Mouse (Mus musculus): ENCODE measurements around the gene Fat3.

GRCm38 (mm10) chr9:16512005-16512404 lies 10.9 kb upstream of the Fat3 start:
- TF ChIP-seq POLR2A (IDR thresholded peaks at IDR 0.05; ENCODE audit: borderline replicate concordance, control insufficient read depth, low read depth, low read length) (no peak), CTCF (IDR thresholded peaks at IDR 0.05; ENCODE audit: control insufficient read depth, insufficient read depth, low read length) (no peak)

Data from bone marrow, adult 2 months (tissue).